Mouse (Mus musculus) brown adipose tissue, adult 24 weeks (tissue): ENCODE measurements around the gene Cep350. TPM values are rescaled to one million over a fixed set of nuclear protein-coding genes. Genes with fewer than 3 reads are reported as not detected.

Experiments used
- H3K27ac ChIP-seq: fragments of 200-500 bp; replicated peaks from 2 replicates; pipeline ENCODE4 v1.5.1; 2012; ENCODE audit warnings: low read depth, mild to moderate bottlenecking, low read length
- H3K4me1 ChIP-seq: fragments of 200-500 bp; 2 replicates; pipeline ENCODE4 v1.6.1; 2012; ENCODE audit warnings: low read length, mixed read lengths; ENCODE audit not compliant: control insufficient read depth, insufficient read depth, insufficient read length
- H3K4me3 ChIP-seq: fragments of 200-500 bp; 2 replicates; pipeline ENCODE4 v1.5.1; 2012; ENCODE audit warnings: low read depth, mild to moderate bottlenecking, low read length, moderate library complexity; ENCODE audit not compliant: insufficient read depth
- polyA plus RNA-seq: library from polyadenylated mRNA; stranded (reverse); fragments of >200 nt; gene quantifications from 2 replicates; pipeline ENCODE4 v1.2.4, GENCODE M21; 2012; ENCODE audit not compliant: missing spikeins, insufficient read depth, insufficient read length

Cep350 gene
- polyA plus RNA-seq, 1 experiment, result 11.2 TPM

GRCm38 (mm10) chr1:155801014-155801991 lies 171.8 kb downstream of the Cep350 start:
- H3K4me3 ChIP-seq, result no peak overlapping the region
- H3K4me1 ChIP-seq, result peaks cover 10% of the 10 kb centered on the region

GRCm38 (mm10) chr1:155798000-155798399 lies 175.1 kb downstream of the Cep350 start:
- H3K4me3 ChIP-seq, result no peak overlapping the region
- H3K27ac ChIP-seq, result no peak overlapping the region
- H3K4me1 ChIP-seq, result peaks cover 10% of the 10 kb centered on the region

More at GRCm38 (mm10) chr1:155801014-155801991, 171.8 kb downstream of the Cep350 start:
- no peak overlapping the region for H3K27ac ChIP-seq

- no peak overlapping the region for H3K27ac ChIP-seq
Measured at GRCm38 (mm10) chr1:155797425-155797824, 175.6 kb downstream of the Cep350 start.

GRCm38 (mm10) chr1:155796757-155797405 lies 176.2 kb downstream of the Cep350 start:
- Histone ChIP-seq H3K4me3 (no peak overlapping the region), H3K27ac (no peak overlapping the region), H3K4me1 (peaks cover 10% of the 10 kb centered on the region)

More at GRCm38 (mm10) chr1:155797425-155797824, 175.6 kb downstream of the Cep350 start:
- Histone ChIP-seq H3K4me3 (no peak overlapping the region), H3K4me1 (peaks cover 10% of the 10 kb centered on the region)

- peaks cover 7% of the 10 kb centered on the region for H3K4me1 ChIP-seq
- H3K27ac ChIP-seq, result no peak overlapping the region
- no peak overlapping the region for H3K4me3 ChIP-seq
Measured at GRCm38 (mm10) chr1:155795791-155796233, 177.2 kb downstream of the Cep350 start.

Other genes starting within 250 kb of the Cep350 start
- gene Lhx4, start 221.6 kb downstream of the Cep350 start, polyA plus RNA-seq, result not detected in 2 replicates
- gene Qsox1, start 160.4 kb downstream of the Cep350 start, polyA plus RNA-seq, result 8.3 and 9.9 TPM in 2 replicates
- 61.1 and 70.9 TPM in 2 replicates for gene Tor1aip2, start 62.1 kb upstream of the Cep350 start, polyA plus RNA-seq
- gene Tor1aip1, start 63.2 kb upstream of the Cep350 start, polyA plus RNA-seq, result 52.9 and 65.1 TPM in 2 replicates
- gene Fam163a, start 231.8 kb upstream of the Cep350 start, polyA plus RNA-seq, result not detected in 2 replicates